ENCODE assay signal across 11 mouse cellular contexts in genomic region chr2:120000882-120001584, GRCm38 (mm10). TPM values are rescaled to one million over a fixed set of nuclear protein-coding genes. Genes with fewer than 3 reads are reported as not detected.
DNase-seq lines count a peak whose midpoint lies in the region; ATAC-seq and TF ChIP-seq lines count a peak whose summit lies in the region.
"Had no signal": no experiment of that assay in that cellular context is flagged by ENCODE, and none has a peak within 500 bp of the region (broad histone marks: within the 10 kb centered on the region; RNA-seq: fewer than 3 reads in every experiment).

No protein-coding gene starts in this region.

- DNase-seq in heart, postnatal 36 days, result no peak
- DNase-seq in liver, postnatal 0 days, result no peak
- DNase-seq in gastrocnemius, postnatal 25 days, result no peak
- no peak for DNase-seq in cerebellum, adult 2 months
- DNase-seq: gastrocnemius, postnatal 36 days; thymus, adult 18-20 months had no signal

- H3K36me3 ChIP-seq in heart, embryonic 11.5 days (ENCODE audit: control insufficient read depth, insufficient read depth, low read length), result no peaks in the 10 kb centered on the region
- H3K36me3 ChIP-seq in liver, embryonic 12.5 days, result no peaks in the 10 kb centered on the region
- no peaks in the 10 kb centered on the region for H3K36me3 ChIP-seq in liver, postnatal 0 days (replicated peaks; ENCODE audit: insufficient read depth, low read length)
- peaks cover 28% of the 10 kb centered on the region for H3K36me3 ChIP-seq in limb, embryonic 12.5 days

- no peaks in the 10 kb centered on the region for H3K9me3 ChIP-seq in heart, embryonic 11.5 days (replicated peaks; ENCODE audit: control insufficient read depth, low read length)
- no peaks in the 10 kb centered on the region for H3K9me3 ChIP-seq in liver, embryonic 12.5 days (replicated peaks)
- H3K9me3 ChIP-seq in liver, postnatal 0 days (ENCODE audit: low read length), result no peaks in the 10 kb centered on the region
- no peaks in the 10 kb centered on the region for H3K9me3 ChIP-seq in limb, embryonic 12.5 days
- H3K9me3 ChIP-seq: midbrain, embryonic 13.5 days had no signal

- H3K27ac ChIP-seq in heart, embryonic 11.5 days (ENCODE audit: low read depth, low read length), result peak overlapping the region; percentile 50; the same call in 1 of the 2 replicates
- peak overlapping the region; percentile 5; the same call in 1 of the 2 replicates for H3K27ac ChIP-seq in liver, embryonic 12.5 days
- no peak overlapping the region for H3K27ac ChIP-seq in liver, postnatal 0 days (ENCODE audit: low read depth)
- peak overlapping the region; percentile 62 for H3K27ac ChIP-seq in limb, embryonic 12.5 days
- no peak overlapping the region for H3K27ac ChIP-seq in cerebellum, adult 2 months (ENCODE audit: insufficient read depth, low read length)
- H3K27ac ChIP-seq: midbrain, embryonic 13.5 days had no signal

- no peak overlapping the region for H3K9ac ChIP-seq in heart, embryonic 11.5 days (ENCODE audit: low read depth, low read length)
- H3K9ac ChIP-seq in liver, embryonic 12.5 days, result no peak overlapping the region
- no peak overlapping the region for H3K9ac ChIP-seq in liver, postnatal 0 days (replicated peaks)
- H3K9ac ChIP-seq in limb, embryonic 12.5 days (replicated peaks), result no peak overlapping the region
- H3K9ac ChIP-seq: midbrain, embryonic 13.5 days had no signal

- no peaks in the 10 kb centered on the region for H3K27me3 ChIP-seq in heart, embryonic 11.5 days (ENCODE audit: control insufficient read depth, insufficient read depth, low read length)
- H3K27me3 ChIP-seq in liver, embryonic 12.5 days (replicated peaks), result no peaks in the 10 kb centered on the region
- H3K27me3 ChIP-seq in liver, postnatal 0 days (ENCODE audit: insufficient read depth, low read length), result no peaks in the 10 kb centered on the region
- no peaks in the 10 kb centered on the region for H3K27me3 ChIP-seq in limb, embryonic 12.5 days
- H3K27me3 ChIP-seq in cerebellum, adult 2 months (ENCODE audit: control insufficient read depth, insufficient read depth, low read length), result no peaks in the 10 kb centered on the region
- H3K27me3 ChIP-seq: midbrain, embryonic 13.5 days had no signal

- no peak for TF ChIP-seq EP300 in liver, postnatal 0 days (IDR thresholded peaks at IDR 0.05; ENCODE audit: low read depth)

- no peak for ATAC-seq in heart, embryonic 11.5 days (replicated peaks; ENCODE audit: insufficient number of reproducible peaks, low FRiP score, low TSS enrichment)
- no peak for ATAC-seq in liver, embryonic 12.5 days
- no peak for ATAC-seq in liver, postnatal 0 days
- ATAC-seq in limb, embryonic 12.5 days (ENCODE audit: insufficient number of reproducible peaks, insufficient read depth, low FRiP score, low TSS enrichment, low read depth), result 0 out of 2 replicates have a peak, but pooled peaks have one; percentile 20
- ATAC-seq in megakaryocyte-erythroid progenitor cell, adult 5-6 weeks (replicated peaks; ENCODE audit: low FRiP score, low TSS enrichment, poor library complexity, severe bottlenecking), result 0 out of 2 replicates have a peak, but pooled peaks have one; percentile 38
- ATAC-seq: midbrain, embryonic 13.5 days had no signal

- intact Hi-C loops in heart, postnatal 36 days (cut with DNase I), result no loop called here

- TF ChIP-seq CTCF in liver, postnatal 0 days (IDR thresholded peaks at IDR 0.05; ENCODE audit: low read depth), result no peak
- no peak for TF ChIP-seq CTCF in cerebellum, adult 2 months (IDR thresholded peaks at IDR 0.05; ENCODE audit: borderline replicate concordance, insufficient read depth, low read depth, low read length)

- peaks cover 13% of the 10 kb centered on the region for H3K4me1 ChIP-seq in heart, embryonic 11.5 days (ENCODE audit: control insufficient read depth, insufficient read depth, low read length)
- H3K4me1 ChIP-seq in liver, embryonic 12.5 days, result peaks cover 10% of the 10 kb centered on the region
- no peaks in the 10 kb centered on the region for H3K4me1 ChIP-seq in liver, postnatal 0 days (ENCODE audit: insufficient read depth)
- H3K4me1 ChIP-seq in limb, embryonic 12.5 days (replicated peaks), result peaks cover 17% of the 10 kb centered on the region
- H3K4me1 ChIP-seq in cerebellum, adult 2 months (ENCODE audit: control insufficient read depth, insufficient read depth, low read length), result peaks cover 13% of the 10 kb centered on the region
- H3K4me1 ChIP-seq: midbrain, embryonic 13.5 days had no signal

- H3K4me2 ChIP-seq in heart, embryonic 11.5 days, result no peak overlapping the region
- no peak overlapping the region for H3K4me2 ChIP-seq in liver, embryonic 12.5 days
- no peak overlapping the region for H3K4me2 ChIP-seq in liver, postnatal 0 days (ENCODE audit: low read depth, low read length)
- no peak overlapping the region for H3K4me2 ChIP-seq in limb, embryonic 12.5 days
- H3K4me2 ChIP-seq: midbrain, embryonic 13.5 days had no signal

- WGBS in heart, embryonic 11.5 days (ENCODE audit: insufficient replicate concordance), result 47% methylated on average over 3 of the region's 3 CpGs
- 47% methylated on average over 3 of the region's 3 CpGs for WGBS in liver, embryonic 12.5 days (ENCODE audit: insufficient replicate concordance)
- WGBS in liver, postnatal 0 days (ENCODE audit: insufficient replicate concordance), result 66% methylated on average over 3 of the region's 3 CpGs
- 73% methylated on average over 3 of the region's 3 CpGs for WGBS in limb, embryonic 12.5 days
- 88% methylated on average over 3 of the region's 3 CpGs for WGBS in cerebellum, adult 2 months

- no peak for TF ChIP-seq POLR2A in cerebellum, adult 2 months (IDR thresholded peaks at IDR 0.05; ENCODE audit: borderline replicate concordance, insufficient read depth, low read length)

- no peak overlapping the region for H3K4me3 ChIP-seq in heart, embryonic 11.5 days (ENCODE audit: low read depth, low read length)
- H3K4me3 ChIP-seq in liver, embryonic 12.5 days, result no peak overlapping the region
- no peak overlapping the region for H3K4me3 ChIP-seq in liver, postnatal 0 days (ENCODE audit: low read depth, low read length)
- H3K4me3 ChIP-seq in limb, embryonic 12.5 days (replicated peaks), result no peak overlapping the region
- no peak overlapping the region for H3K4me3 ChIP-seq in cerebellum, adult 2 months (replicated peaks; ENCODE audit: insufficient read depth, low read depth, low read length)
- H3K4me3 ChIP-seq: midbrain, embryonic 13.5 days had no signal

RNA-seq across cellular contexts. Expression of gene Jmjd7, which starts 26.2 kb away (rescaled TPM):
- polyA plus RNA-seq in heart, embryonic 11.5 days (2014; fragmentation: Nextera tagmentation; extraction: Ambion mirVana), result 12.7 and 16.0 TPM in 2 replicates
- total RNA-seq in heart, postnatal 36 days (2021), result 1 to 10 TPM; 7.7 to 8.2 TPM
- polyA plus RNA-seq in liver, embryonic 12.5 days (2016; fragmentation: Nextera tagmentation; extraction: Ambion mirVana), result 8.5 and 9.7 TPM in 2 replicates
- polyA plus RNA-seq in liver, postnatal 0 days (2015; fragmentation: Nextera tagmentation; extraction: Ambion mirVana), result 4.0 and 4.8 TPM in 2 replicates
- 21.1 and 24.3 TPM in 2 replicates for polyA plus RNA-seq in limb, embryonic 12.5 days (2016; fragmentation: Nextera tagmentation; extraction: Ambion mirVana)
- 11.9 and 30.3 TPM in 2 replicates for total RNA-seq in megakaryocyte-erythroid progenitor cell, adult 5-6 weeks (2014; fragmentation: Nextera tagmentation)
- 4.2 and 15.8 TPM in 2 replicates for total RNA-seq in megakaryocyte-erythroid progenitor cell, adult 5-6 weeks (2017)
- 1 to 10 TPM; 2.5 to 3.7 TPM for total RNA-seq in gastrocnemius, postnatal 25 days (2021)
- polyA plus RNA-seq in cerebellum, adult 2 months (2012; rRNA removed), result 11.2 and 11.9 TPM in 2 replicates

RNA-seq across cellular contexts. Expression of gene Gm28042, which starts 26.3 kb away (rescaled TPM):
- 0.92 and 1.8 TPM in 2 replicates for polyA plus RNA-seq in heart, embryonic 11.5 days (2014; fragmentation: Nextera tagmentation; extraction: Ambion mirVana)
- 1 to 10 TPM in 1 of 2 experiments, under 1 TPM in 1; 0.68 to 1.3 TPM for total RNA-seq in heart, postnatal 36 days (2021)
- 0.86 and 2.0 TPM in 2 replicates for polyA plus RNA-seq in liver, embryonic 12.5 days (2016; fragmentation: Nextera tagmentation; extraction: Ambion mirVana)
- polyA plus RNA-seq in liver, postnatal 0 days (2015; fragmentation: Nextera tagmentation; extraction: Ambion mirVana), result 0.13 and 0.38 TPM in 2 replicates
- 4.6 and 5.0 TPM in 2 replicates for polyA plus RNA-seq in limb, embryonic 12.5 days (2016; fragmentation: Nextera tagmentation; extraction: Ambion mirVana)
- 1.3 and 3.8 TPM in 2 replicates for total RNA-seq in megakaryocyte-erythroid progenitor cell, adult 5-6 weeks (2014; fragmentation: Nextera tagmentation)
- total RNA-seq in megakaryocyte-erythroid progenitor cell, adult 5-6 weeks (2017), result 0.30 TPM in 1 of 2 replicates, not detected in the other
- total RNA-seq in gastrocnemius, postnatal 25 days (2021), result 1 to 10 TPM in 1 of 2 experiments, under 1 TPM in 1; 0.41 to 1.2 TPM
- 9.0 and 10.8 TPM in 2 replicates for polyA plus RNA-seq in cerebellum, adult 2 months (2012; rRNA removed)

RNA-seq across cellular contexts. Expression of gene Mapkbp1, which starts 28.5 kb away (rescaled TPM):
- polyA plus RNA-seq in heart, embryonic 11.5 days (2014; fragmentation: Nextera tagmentation; extraction: Ambion mirVana), result 2.5 and 3.2 TPM in 2 replicates
- total RNA-seq in heart, postnatal 36 days (2021), result 1 to 10 TPM; 7.8 to 9.2 TPM
- polyA plus RNA-seq in liver, embryonic 12.5 days (2016; fragmentation: Nextera tagmentation; extraction: Ambion mirVana), result 0.63 and 0.96 TPM in 2 replicates
- polyA plus RNA-seq in liver, postnatal 0 days (2015; fragmentation: Nextera tagmentation; extraction: Ambion mirVana), result 0.22 and 0.27 TPM in 2 replicates
- polyA plus RNA-seq in limb, embryonic 12.5 days (2016; fragmentation: Nextera tagmentation; extraction: Ambion mirVana), result 3.4 and 4.9 TPM in 2 replicates
- 4.5 and 5.0 TPM in 2 replicates for total RNA-seq in megakaryocyte-erythroid progenitor cell, adult 5-6 weeks (2014; fragmentation: Nextera tagmentation)
- 2.8 and 6.7 TPM in 2 replicates for total RNA-seq in megakaryocyte-erythroid progenitor cell, adult 5-6 weeks (2017)
- 1 to 10 TPM; 6.0 to 6.7 TPM for total RNA-seq in gastrocnemius, postnatal 25 days (2021)
- polyA plus RNA-seq in cerebellum, adult 2 months (2012; rRNA removed), result 37.6 and 42.2 TPM in 2 replicates

RNA-seq across cellular contexts. Expression of gene Pla2g4b, which starts 32.2 kb away (rescaled TPM):
- polyA plus RNA-seq in heart, embryonic 11.5 days (2014; fragmentation: Nextera tagmentation; extraction: Ambion mirVana), result 1.2 and 2.3 TPM in 2 replicates
- 1 to 10 TPM; 2.0 to 2.1 TPM for total RNA-seq in heart, postnatal 36 days (2021)
- 0.56 and 0.73 TPM in 2 replicates for polyA plus RNA-seq in liver, embryonic 12.5 days (2016; fragmentation: Nextera tagmentation; extraction: Ambion mirVana)
- 0.12 and 0.15 TPM in 2 replicates for polyA plus RNA-seq in liver, postnatal 0 days (2015; fragmentation: Nextera tagmentation; extraction: Ambion mirVana)
- 3.7 and 3.8 TPM in 2 replicates for polyA plus RNA-seq in limb, embryonic 12.5 days (2016; fragmentation: Nextera tagmentation; extraction: Ambion mirVana)
- total RNA-seq in megakaryocyte-erythroid progenitor cell, adult 5-6 weeks (2014; fragmentation: Nextera tagmentation), result 8.0 and 10.7 TPM in 2 replicates
- total RNA-seq in megakaryocyte-erythroid progenitor cell, adult 5-6 weeks (2017), result 1.5 and 4.7 TPM in 2 replicates
- total RNA-seq in gastrocnemius, postnatal 25 days (2021), result 1 to 10 TPM; 1.3 to 1.4 TPM
- 12.9 and 16.9 TPM in 2 replicates for polyA plus RNA-seq in cerebellum, adult 2 months (2012; rRNA removed)

Comparison
In these comparisons a context has a peak if more than half of its experiments do, and no peak if none do; other contexts are left out.
1. H3K27ac ChIP-seq: peak in heart, embryonic 11.5 days (single experiment), liver, embryonic 12.5 days (single experiment) and limb, embryonic 12.5 days (single experiment); none in liver, postnatal 0 days (single experiment) and cerebellum, adult 2 months (single experiment).
2. ATAC-seq: peak in limb, embryonic 12.5 days (single experiment) and megakaryocyte-erythroid progenitor cell, adult 5-6 weeks (single experiment); none in heart, embryonic 11.5 days (single experiment), liver, embryonic 12.5 days (single experiment) and liver, postnatal 0 days (single experiment).